Mouse (Mus musculus) c-Kit-negative CD71-positive TER-119-positive erythroid progenitor cells, embryonic 14.5 days (primary cell): ENCODE data around the gene Gm20916.
"Not testable (repeated sequence)": the region's sequence is repeated elsewhere in the genome, so short reads cannot be mapped to it uniquely, and the experiment has no call there.

ENCODE experiments used
- DNase-seq: peaks from one replicate; pipeline ENCODE4 v3.0.0-alpha.2; 2013; ENCODE audit warnings: low read depth, low spot score

The Gm20916 gene

GRCm38 (mm10) chrY:79319265-79319664 lies at the start of gene Gm20916:
TSS of gene Gm20916 (plus strand) at chrY:79319565.
- not testable (repeated sequence) for DNase-seq
